Mouse (Mus musculus): ENCODE measurements around the gene Dglucy.

Gene Dglucy

DNA sequence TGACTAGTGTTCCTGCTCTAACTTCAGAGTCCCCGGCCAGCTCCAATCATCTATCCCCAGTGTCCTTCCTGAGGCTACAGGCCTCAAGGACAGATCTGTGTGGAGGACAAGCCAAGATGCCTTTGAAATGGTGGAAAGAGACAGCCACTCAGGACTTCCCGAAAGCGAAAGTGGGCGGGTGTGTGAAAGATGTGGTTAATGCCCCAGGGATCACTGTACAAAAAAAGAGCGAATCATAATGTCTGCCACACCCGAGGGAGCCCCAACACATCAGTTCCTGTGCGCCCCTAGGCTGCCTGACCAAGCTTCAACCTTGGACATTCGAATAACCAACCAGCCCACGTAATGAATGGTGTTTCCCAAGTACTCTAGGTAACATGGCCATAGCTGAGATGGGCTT is 149.4 kb downstream of the Dglucy start:
- no peak for DNase-seq (ENCODE audit: low spot score in 2 of 2)

DNA sequence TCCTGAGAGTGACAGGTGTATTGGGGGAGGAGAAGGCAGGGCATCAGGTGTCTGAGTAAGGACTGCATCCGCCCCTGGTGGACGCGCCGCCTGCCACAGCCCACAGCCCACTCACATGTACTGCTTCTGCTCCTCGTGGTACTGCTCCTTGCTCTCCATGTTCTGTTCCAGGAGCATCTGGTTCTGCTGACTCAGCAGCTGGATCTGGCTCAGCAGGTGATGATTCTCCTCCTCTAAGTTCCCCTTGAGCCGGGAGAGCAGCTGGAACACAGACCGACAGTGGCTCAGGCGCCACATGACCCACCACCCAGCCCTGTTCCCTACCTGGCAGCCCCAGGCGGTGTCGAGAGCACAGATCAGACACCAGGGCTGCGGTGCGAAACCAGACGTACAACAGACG is 152.8 kb downstream of the Dglucy start:
- DNase-seq (ENCODE audit: low spot score in 2 of 2): no peak

GRCm38 (mm10) chr12:100934796-100935195 is 155.9 kb downstream of the Dglucy start:
- no peak for DNase-seq (ENCODE audit: low spot score in 2 of 2)

- DNase-seq (ENCODE audit: low spot score in 2 of 2): peak; percentile 57 to 72
These were observed 157.3 kb downstream of the Dglucy start for GRCm38 (mm10) chr12:100936116-100936515.

- DNase-seq (ENCODE audit: low spot score in 2 of 2): no peak
These were observed 157.9 kb downstream of the Dglucy start for GRCm38 (mm10) chr12:100936737-100937136.

GRCm38 (mm10) chr12:100937441-100938360 is 158.8 kb downstream of the Dglucy start:
- peak; percentile 71 to 86 for DNase-seq (ENCODE audit: low spot score in 2 of 2)

DNA sequence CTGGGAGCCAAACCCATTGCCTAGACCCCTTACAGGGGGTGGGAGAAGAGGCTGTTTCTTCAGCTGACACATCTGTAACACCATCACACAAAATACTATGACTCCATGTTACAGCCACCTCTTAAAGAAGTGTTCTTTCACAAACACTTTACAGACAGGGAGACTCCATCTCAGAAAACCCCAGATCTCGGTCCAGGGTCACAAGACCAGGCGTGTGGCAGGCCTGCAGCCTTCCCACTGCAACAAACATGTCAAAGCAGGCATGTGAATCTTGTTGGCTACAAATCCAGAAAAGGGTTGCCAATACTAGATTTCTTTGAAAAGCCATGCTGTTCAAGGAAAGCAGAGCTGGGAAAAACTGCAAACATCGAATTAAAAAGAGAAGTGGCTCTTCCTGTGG is 162.5 kb downstream of the Dglucy start:
- DNase-seq (ENCODE audit: low spot score in 2 of 2): no peak

- no peak for DNase-seq (ENCODE audit: low spot score in 2 of 2)
These were observed 164.3 kb downstream of the Dglucy start for GRCm38 (mm10) chr12:100943146-100943545.

DNA sequence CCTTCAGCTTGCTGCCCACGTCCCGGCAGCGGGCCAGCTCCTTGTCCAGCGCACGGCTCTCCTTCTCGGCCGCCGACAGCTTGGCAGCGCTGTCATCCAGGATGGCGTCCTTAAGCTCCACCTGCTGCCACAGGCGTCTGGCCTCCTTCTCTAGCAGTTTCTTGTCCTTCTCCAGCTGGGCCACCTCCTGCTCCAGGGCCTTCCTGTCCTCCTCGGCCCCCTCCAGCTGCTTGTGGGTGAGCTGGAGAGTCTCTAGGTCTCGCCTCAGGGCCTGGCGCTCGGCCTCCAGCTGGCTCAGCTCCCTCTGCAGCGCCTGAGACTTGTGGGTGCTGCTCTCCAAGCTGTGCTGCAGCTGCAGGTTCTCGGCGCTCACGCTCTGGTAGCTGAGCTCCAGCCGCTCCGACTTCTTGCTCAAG is 166.1 kb downstream of the Dglucy start:
- no peak for DNase-seq (ENCODE audit: low spot score in 2 of 2)

DNA sequence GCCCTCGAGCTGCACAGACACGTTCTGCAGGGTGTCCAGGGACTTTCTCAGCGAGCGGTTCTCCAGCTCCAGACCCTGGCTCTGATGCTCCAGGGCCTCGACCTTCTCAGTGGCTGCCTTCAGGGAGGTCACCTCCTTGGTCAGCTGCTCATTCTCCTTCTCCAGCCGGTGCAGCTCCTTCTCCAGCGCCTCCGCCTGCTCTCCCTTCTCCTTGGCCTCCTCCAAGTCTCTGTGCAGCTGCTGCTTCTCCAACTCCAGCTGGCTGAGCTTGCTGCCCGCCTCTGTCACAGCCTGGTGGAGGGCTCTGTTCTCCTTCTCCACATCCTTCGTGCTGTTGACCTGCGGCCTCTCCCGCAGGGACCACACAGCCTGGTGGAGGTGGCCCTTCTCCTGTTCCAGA is 166.6 kb downstream of the Dglucy start:
- DNase-seq (ENCODE audit: low spot score in 2 of 2): no peak

GRCm38 (mm10) chr12:100945948-100946347 is 167.1 kb downstream of the Dglucy start:
- DNase-seq (ENCODE audit: low spot score in 2 of 2): no peak

All from heart, adult 9 months (tissue).